Mouse (Mus musculus): Measurements from ENCODE around the gene Acvr1. TPM values are rescaled to one million over a fixed set of nuclear protein-coding genes. Genes with fewer than 3 reads are reported as not detected.

Acvr1 gene
- total RNA-seq (2014; fragmentation: Nextera tagmentation) = 0.25 and 0.92 TPM in 2 replicates
- total RNA-seq (2017) = 0.42 TPM in 1 of 2 replicates, not detected in the other

GRCm38 (mm10) chr2:58567066-58567810, at the start of gene Acvr1, which contains the start of gene Upp2:
Gene Acvr1 (minus strand): TSS chr2:58567157.
Gene Upp2 (plus strand): TSS chr2:58567298.
- peak; percentile 59 for ATAC-seq (replicated peaks; ENCODE audit: low FRiP score, low TSS enrichment, poor library complexity, severe bottlenecking)

- no peak for ATAC-seq (replicated peaks; ENCODE audit: low FRiP score, low TSS enrichment, poor library complexity, severe bottlenecking)
These were observed 48.8 kb upstream of the Acvr1 start for GRCm38 (mm10) chr2:58615766-58616165.

- ATAC-seq (replicated peaks; ENCODE audit: low FRiP score, low TSS enrichment, poor library complexity, severe bottlenecking) = no peak
These were observed 47.9 kb upstream of the Acvr1 start for GRCm38 (mm10) chr2:58614851-58615250.

- no peak for ATAC-seq (replicated peaks; ENCODE audit: low FRiP score, low TSS enrichment, poor library complexity, severe bottlenecking)
These were observed 46.8 kb upstream of the Acvr1 start for GRCm38 (mm10) chr2:58613720-58614119.

DNA sequence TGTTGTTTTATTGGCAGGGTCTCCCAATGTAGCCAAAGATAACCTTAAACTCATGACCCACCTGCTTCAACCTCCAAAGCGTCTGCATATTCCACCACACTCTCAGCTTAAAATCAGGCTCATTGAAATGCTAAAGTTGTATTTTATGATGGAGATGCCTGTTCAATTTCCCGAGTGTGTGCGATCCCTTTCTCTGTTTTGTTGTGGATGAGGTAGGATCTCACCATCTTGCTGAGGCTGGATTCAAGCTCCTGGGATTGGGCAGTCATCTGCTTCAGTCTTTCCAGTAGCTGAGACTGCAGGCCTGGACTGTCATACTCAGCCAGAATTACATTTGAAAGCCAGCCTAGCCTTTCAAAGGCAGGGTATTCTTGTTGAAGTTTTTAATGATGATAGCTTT, 37.8 kb upstream of the Acvr1 start:
- no peak for ATAC-seq (replicated peaks; ENCODE audit: low FRiP score, low TSS enrichment, poor library complexity, severe bottlenecking)

DNA sequence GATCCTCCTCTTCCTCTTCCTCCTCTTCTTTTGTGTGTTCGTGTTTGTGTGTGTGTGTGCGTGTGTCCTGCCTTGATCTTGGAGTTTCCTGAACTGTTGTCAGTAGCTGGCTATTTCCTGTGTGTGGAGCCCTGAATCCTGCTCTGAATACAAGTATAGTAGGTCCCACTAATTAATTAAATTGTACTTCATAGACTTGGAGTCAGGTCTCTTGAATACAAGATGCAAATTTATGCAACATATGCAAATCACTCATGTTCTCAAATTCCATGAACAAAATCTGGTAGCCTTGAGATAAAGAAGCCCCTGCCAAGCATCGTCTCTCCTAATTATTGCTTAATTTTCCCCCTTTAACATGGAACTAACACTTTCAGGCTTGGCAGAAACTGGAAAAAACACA, 36.4 kb upstream of the Acvr1 start:
- no peak for ATAC-seq (replicated peaks; ENCODE audit: low FRiP score, low TSS enrichment, poor library complexity, severe bottlenecking)

DNA sequence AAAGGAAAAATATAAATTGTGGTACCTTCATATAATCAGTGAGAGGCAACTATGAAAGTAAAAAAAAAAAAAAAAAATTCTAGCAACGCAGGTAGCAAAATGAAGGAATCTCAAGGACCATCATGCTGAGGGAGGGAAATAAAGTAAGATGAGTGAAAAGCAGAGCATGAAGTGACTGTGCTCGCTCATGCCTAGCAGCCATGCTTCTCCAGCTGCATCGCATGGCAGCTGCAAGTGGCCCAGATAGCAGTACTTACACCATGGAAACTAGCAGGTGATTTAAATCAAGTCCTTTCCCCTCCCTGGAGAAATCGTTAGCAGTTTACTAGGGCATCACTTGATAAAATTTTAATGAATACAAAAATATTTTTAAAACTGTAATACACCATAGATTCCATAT, 34.4 kb upstream of the Acvr1 start:
- no peak for ATAC-seq (replicated peaks; ENCODE audit: low FRiP score, low TSS enrichment, poor library complexity, severe bottlenecking)

GRCm38 (mm10) chr2:58599639-58600038, 32.7 kb upstream of the Acvr1 start:
- no peak for ATAC-seq (replicated peaks; ENCODE audit: low FRiP score, low TSS enrichment, poor library complexity, severe bottlenecking)

GRCm38 (mm10) chr2:58597556-58597955, 30.6 kb upstream of the Acvr1 start:
- no peak for ATAC-seq (replicated peaks; ENCODE audit: low FRiP score, low TSS enrichment, poor library complexity, severe bottlenecking)

DNA sequence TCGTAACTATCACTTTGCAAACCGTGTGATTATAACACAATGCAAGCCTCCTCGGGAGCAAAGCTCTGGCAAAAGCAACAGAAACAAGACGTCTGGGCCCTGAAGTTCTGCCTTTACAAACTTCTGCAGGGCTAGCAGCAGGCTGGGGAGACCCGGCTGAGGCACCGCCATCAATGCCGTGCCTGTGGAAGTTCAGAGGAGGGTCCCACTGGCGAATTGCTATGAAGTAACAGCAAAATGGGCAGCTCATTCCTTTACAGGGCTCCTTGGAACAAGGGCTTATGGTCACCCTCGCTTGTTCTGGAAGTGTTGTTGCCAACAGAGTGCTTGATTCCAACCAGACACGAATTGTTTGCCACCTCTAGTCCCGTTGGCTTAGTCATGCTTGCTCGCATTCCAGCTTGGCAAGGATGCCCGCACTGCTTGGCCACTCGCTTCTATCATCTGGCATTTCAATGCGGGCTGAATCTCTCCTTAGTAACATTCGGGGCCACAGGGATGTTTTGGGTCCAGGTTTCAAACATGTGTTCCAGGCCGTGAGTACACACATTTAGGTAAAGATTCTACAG, 29.9 kb upstream of the Acvr1 start:
- no peak for ATAC-seq (replicated peaks; ENCODE audit: low FRiP score, low TSS enrichment, poor library complexity, severe bottlenecking)

GRCm38 (mm10) chr2:58595350-58595749, 28.4 kb upstream of the Acvr1 start:
- no peak for ATAC-seq (replicated peaks; ENCODE audit: low FRiP score, low TSS enrichment, poor library complexity, severe bottlenecking)

GRCm38 (mm10) chr2:58590055-58590454, 23.1 kb upstream of the Acvr1 start:
- no peak for ATAC-seq (replicated peaks; ENCODE audit: low FRiP score, low TSS enrichment, poor library complexity, severe bottlenecking)

GRCm38 (mm10) chr2:58589637-58590036, 22.7 kb upstream of the Acvr1 start:
- no peak for ATAC-seq (replicated peaks; ENCODE audit: low FRiP score, low TSS enrichment, poor library complexity, severe bottlenecking)

GRCm38 (mm10) chr2:58586311-58586710, 19.4 kb upstream of the Acvr1 start:
- ATAC-seq (replicated peaks; ENCODE audit: low FRiP score, low TSS enrichment, poor library complexity, severe bottlenecking) = no peak

DNA sequence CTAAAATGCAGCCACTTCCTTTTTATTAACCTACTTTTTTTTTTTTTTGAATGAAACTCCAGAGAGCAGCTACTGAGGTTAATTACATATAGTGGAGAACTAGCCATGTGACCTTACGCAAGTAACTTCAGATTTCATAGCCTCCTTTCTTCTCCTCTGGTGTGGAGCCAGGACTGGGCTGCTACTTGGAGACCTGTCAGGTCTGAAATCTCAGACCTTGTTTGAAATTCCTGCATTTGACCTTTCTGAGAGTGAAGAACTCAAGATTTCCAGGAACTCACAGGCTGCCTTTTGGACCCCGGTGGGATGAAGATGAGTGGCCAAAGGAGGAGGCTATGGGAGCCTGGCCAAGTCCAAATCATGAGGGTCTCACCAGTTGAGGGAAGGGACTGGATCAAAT, 7.2 kb upstream of the Acvr1 start:
- no peak for ATAC-seq (replicated peaks; ENCODE audit: low FRiP score, low TSS enrichment, poor library complexity, severe bottlenecking)

DNA sequence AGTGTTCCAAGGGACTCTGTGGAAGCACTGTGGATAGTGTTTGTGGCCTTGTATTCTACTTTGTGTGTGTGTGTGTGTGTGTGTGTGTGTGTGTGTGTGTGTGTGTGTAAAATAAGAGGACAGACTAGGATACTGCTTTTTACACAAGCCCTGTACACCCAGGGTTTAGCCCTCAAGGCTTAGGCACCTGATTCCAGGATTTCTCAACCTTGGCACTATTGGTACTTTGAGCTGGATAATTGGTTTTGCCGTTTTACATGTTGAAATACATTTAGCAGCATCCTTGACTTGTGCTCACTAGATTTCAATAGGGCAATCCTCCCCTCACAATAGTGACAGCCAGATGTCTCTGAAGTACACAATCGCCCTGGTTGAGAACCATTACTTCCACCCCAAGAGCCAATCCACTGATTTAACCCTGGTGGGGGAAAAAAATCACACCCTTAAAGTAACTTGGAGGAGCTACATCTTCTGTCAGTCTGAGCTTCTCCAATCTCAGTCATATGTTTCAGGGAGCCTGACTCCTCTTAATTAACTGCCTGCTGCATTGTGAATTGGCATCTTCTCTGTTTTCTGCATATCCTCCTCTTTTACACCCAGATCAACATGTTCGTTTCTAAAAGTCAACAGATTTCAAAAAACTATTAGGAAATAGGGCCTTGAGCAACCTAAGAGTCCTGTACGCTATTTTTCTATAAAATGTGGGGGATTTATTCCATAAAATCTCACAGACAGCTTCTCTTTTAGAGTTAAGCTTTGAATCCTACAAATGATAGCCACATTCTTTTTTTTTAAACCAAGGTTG, 2.1 kb upstream of the Acvr1 start:
- ATAC-seq (replicated peaks; ENCODE audit: low FRiP score, low TSS enrichment, poor library complexity, severe bottlenecking) = no peak

- no peak for ATAC-seq (replicated peaks; ENCODE audit: low FRiP score, low TSS enrichment, poor library complexity, severe bottlenecking)
These were observed 1.1 kb upstream of the Acvr1 start for GRCm38 (mm10) chr2:58567866-58568719.

DNA sequence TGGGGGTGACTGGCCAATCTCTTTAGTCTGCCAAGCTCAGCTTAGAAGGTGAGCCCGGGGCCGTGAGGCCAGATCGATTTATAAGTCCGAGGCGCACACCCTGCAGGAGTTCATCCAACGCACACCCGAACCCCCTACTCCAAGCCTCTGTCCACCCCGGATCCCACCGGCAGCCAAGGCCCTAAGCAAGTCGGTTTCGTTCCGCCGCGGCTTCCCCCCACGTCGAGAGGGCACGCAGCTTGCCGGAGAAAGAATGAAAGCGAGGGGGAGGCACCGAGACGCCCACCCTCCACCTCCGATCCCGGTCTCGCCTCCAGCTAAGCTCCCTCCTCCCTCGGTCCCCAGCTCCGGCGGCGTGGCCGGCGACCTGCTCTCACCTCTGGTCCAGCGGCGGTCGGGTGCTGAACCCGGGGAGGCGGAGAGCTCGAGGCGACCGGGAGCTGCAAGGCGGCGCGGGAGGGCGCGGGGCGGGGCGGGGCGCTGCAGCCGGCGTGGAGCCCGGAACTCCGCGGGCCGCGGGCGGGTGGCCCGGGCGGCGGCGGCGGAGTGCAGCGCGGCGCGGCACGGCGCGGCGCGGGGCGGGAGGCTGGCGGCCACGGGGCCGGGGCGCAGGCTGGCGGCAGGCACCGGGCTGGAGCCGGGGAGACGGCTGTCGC, 419 bp downstream of the Acvr1 start:
- peak; percentile 58 for ATAC-seq (replicated peaks; ENCODE audit: low FRiP score, low TSS enrichment, poor library complexity, severe bottlenecking)

DNA sequence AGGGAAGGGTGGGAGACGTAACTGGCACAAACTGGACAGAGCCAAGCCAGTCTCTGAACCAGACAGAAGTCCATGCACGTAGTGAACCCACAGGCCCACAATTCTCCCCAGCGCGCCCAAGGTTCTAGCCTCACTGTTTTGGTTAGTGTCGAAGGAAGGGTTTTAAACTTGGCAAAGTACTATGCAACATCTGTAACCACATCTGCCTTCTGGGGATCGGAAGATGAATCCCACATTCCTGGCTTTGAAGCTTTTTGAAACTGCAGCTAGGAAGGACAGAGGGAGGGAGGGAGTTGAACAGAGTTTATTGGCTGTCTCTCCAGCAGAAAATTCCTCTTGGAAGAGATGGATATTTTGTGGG, 928 bp downstream of the Acvr1 start:
- no peak for ATAC-seq (replicated peaks; ENCODE audit: low FRiP score, low TSS enrichment, poor library complexity, severe bottlenecking)
